Mouse (Mus musculus) ovary, postnatal 10 days (tissue): ENCODE results near the gene Loxl4.

Source experiments
- DNase-seq: peaks from one replicate; pipeline ENCODE4 v3.0.0; 2022; ENCODE audit warnings: low spot score

The Loxl4 gene

GRCm38 (mm10) chr19:42609716-42610115, 2.9 kb downstream of the Loxl4 start:
- no peak for DNase-seq

GRCm38 (mm10) chr19:42608082-42608481, 4.5 kb downstream of the Loxl4 start:
- DNase-seq = no peak

- no peak for DNase-seq
Observed at GRCm38 (mm10) chr19:42602576-42602975, 10.0 kb downstream of the Loxl4 start.

GRCm38 (mm10) chr19:42602041-42602440, 10.6 kb downstream of the Loxl4 start:
- no peak for DNase-seq

GRCm38 (mm10) chr19:42601445-42601844, 11.2 kb downstream of the Loxl4 start:
- no peak for DNase-seq

- no peak for DNase-seq
Observed at GRCm38 (mm10) chr19:42600591-42600990, 12.0 kb downstream of the Loxl4 start.

GRCm38 (mm10) chr19:42599891-42600290, 12.7 kb downstream of the Loxl4 start:
- no peak for DNase-seq

GRCm38 (mm10) chr19:42597896-42598295, 14.7 kb downstream of the Loxl4 start:
- no peak for DNase-seq

GRCm38 (mm10) chr19:42597286-42597685, 15.3 kb downstream of the Loxl4 start:
- DNase-seq = no peak

- no peak for DNase-seq
Observed at GRCm38 (mm10) chr19:42595066-42595465, 17.5 kb downstream of the Loxl4 start.

GRCm38 (mm10) chr19:42593456-42593855, 19.2 kb downstream of the Loxl4 start:
- DNase-seq = no peak

- no peak for DNase-seq
Observed at GRCm38 (mm10) chr19:42591534-42591933, 21.1 kb downstream of the Loxl4 start.

- DNase-seq = no peak
Observed at GRCm38 (mm10) chr19:42589246-42589645, 23.4 kb downstream of the Loxl4 start.

GRCm38 (mm10) chr19:42587704-42588103, 24.9 kb downstream of the Loxl4 start:
- no peak for DNase-seq

- no peak for DNase-seq
Observed at GRCm38 (mm10) chr19:42584188-42584587, 28.4 kb downstream of the Loxl4 start.

GRCm38 (mm10) chr19:42583677-42584076, 28.9 kb downstream of the Loxl4 start:
- DNase-seq = no peak

GRCm38 (mm10) chr19:42582811-42583370, 29.7 kb downstream of the Loxl4 start:
- no peak for DNase-seq

- no peak for DNase-seq
Observed at GRCm38 (mm10) chr19:42580701-42581100, 31.9 kb downstream of the Loxl4 start.

- no peak for DNase-seq
Observed at GRCm38 (mm10) chr19:42578631-42579030, 34.0 kb downstream of the Loxl4 start.

- no peak for DNase-seq
Observed at GRCm38 (mm10) chr19:42576856-42577255, 35.8 kb downstream of the Loxl4 start.

- DNase-seq = no peak
Observed at GRCm38 (mm10) chr19:42575317-42575716, 37.3 kb downstream of the Loxl4 start.

- no peak for DNase-seq
Observed at GRCm38 (mm10) chr19:42571291-42571690, 41.3 kb downstream of the Loxl4 start.

- DNase-seq = no peak
Observed at GRCm38 (mm10) chr19:42569076-42569475, 43.5 kb downstream of the Loxl4 start.

- DNase-seq = no peak
Observed at GRCm38 (mm10) chr19:42567020-42567419, 45.6 kb downstream of the Loxl4 start.
